Mouse (Mus musculus) adrenal gland, postnatal 36 days (tissue): ENCODE results near the gene Gm45799. TPM values are rescaled to one million over a fixed set of nuclear protein-coding genes. Genes with fewer than 3 reads are reported as not detected.

Experiments
- DNase-seq, 2 experiments: peaks; one replicate each; pipeline ENCODE4 v3.0.0; 2021; ENCODE audit warnings: mixed read lengths in 1 of 2
- total RNA-seq, 2 experiments: library from RNA; stranded (reverse); gene quantifications; 2 replicates each; pipeline ENCODE4 v1.2.3; 2021

Gm45799 gene
- total RNA-seq, 2 experiments from 2014 or later = 3.9 to 8.4 TPM

GRCm38 (mm10) chr7:105640894-105641255 is 523 bp downstream of the Gm45799 start:
- DNase-seq = peak in 1 of 2 experiments; percentile 35

- no peak for DNase-seq
These were observed 1.6 kb downstream of the Gm45799 start for GRCm38 (mm10) chr7:105641936-105642335.

- DNase-seq = peak; percentile 84 to 89
These were observed 10.5 kb downstream of the Gm45799 start, which contains the start of gene Dnhd1 for GRCm38 (mm10) chr7:105650639-105651435. Dnhd1 (plus strand) TSS chr7:105650827.

- DNase-seq = no peak
These were observed 45.3 kb downstream of the Gm45799 start for GRCm38 (mm10) chr7:105685541-105686197.

- no peak for DNase-seq
These were observed 50.5 kb downstream of the Gm45799 start for GRCm38 (mm10) chr7:105690875-105691274.

- DNase-seq = no peak
These were observed 62.8 kb downstream of the Gm45799 start for GRCm38 (mm10) chr7:105703184-105703583.

- no peak for DNase-seq
These were observed 63.5 kb downstream of the Gm45799 start for GRCm38 (mm10) chr7:105703816-105704215.

- no peak for DNase-seq
These were observed 68.4 kb downstream of the Gm45799 start for GRCm38 (mm10) chr7:105708733-105709132.

- DNase-seq = no peak
These were observed 75.0 kb downstream of the Gm45799 start for GRCm38 (mm10) chr7:105715366-105715765.

- DNase-seq = no peak
These were observed 81.6 kb downstream of the Gm45799 start for GRCm38 (mm10) chr7:105721916-105722315.

- peak; percentile 20 to 48 for DNase-seq
These were observed 86.0 kb downstream of the Gm45799 start for GRCm38 (mm10) chr7:105726144-105726979.

- no peak for DNase-seq
These were observed 86.6 kb downstream of the Gm45799 start for GRCm38 (mm10) chr7:105726980-105727325.

- DNase-seq = no peak
These were observed 88.5 kb downstream of the Gm45799 start for GRCm38 (mm10) chr7:105728701-105729428.

- DNase-seq = no peak
These were observed 93.5 kb downstream of the Gm45799 start for GRCm38 (mm10) chr7:105733836-105734235.

Other genes starting within 250 kb of the Gm45799 start
- gene Fam160a2, start 240.5 kb upstream of the Gm45799 start, total RNA-seq = 10 to 100 TPM; 25.9 to 27.1 TPM
- not detected for gene Cnga4, start 236.0 kb upstream of the Gm45799 start, total RNA-seq
- not detected for gene Cckbr, start 214.8 kb upstream of the Gm45799 start, total RNA-seq
- 10 to 100 TPM; 60.2 to 76.0 TPM for gene Cavin3, start 158.3 kb upstream of the Gm45799 start, total RNA-seq
- gene Smpd1, start 86.2 kb upstream of the Gm45799 start, total RNA-seq = 10 to 100 TPM; 47.3 to 53.0 TPM
- 10 to 100 TPM; 11.4 to 11.5 TPM for gene Apbb1, start 58.9 kb upstream of the Gm45799 start, total RNA-seq
- 1 to 10 TPM in 1 of 2 experiments, under 1 TPM in 1; 0.23 to 1.6 TPM for gene Hpx, start 40.4 kb upstream of the Gm45799 start, total RNA-seq
- gene Trim3, start 7.0 kb upstream of the Gm45799 start, total RNA-seq = 10 to 100 TPM; 24.6 to 30.9 TPM
- gene Timm10b, start 496 bp upstream of the Gm45799 start, total RNA-seq = 100 to 1,000 TPM; 101 to 139 TPM
- 10 to 100 TPM; 53.4 to 54.9 TPM for gene Arfip2, start 136 bp upstream of the Gm45799 start, total RNA-seq
- gene Dnhd1, start 10.3 kb downstream of the Gm45799 start, total RNA-seq = 1 to 10 TPM; 1.6 to 2.3 TPM
- 100 to 1,000 TPM; 145 to 159 TPM for gene Ilk, start 96.0 kb downstream of the Gm45799 start, total RNA-seq
- gene Rrp8, start 96.8 kb downstream of the Gm45799 start, total RNA-seq = 10 to 100 TPM; 17.9 to 22.5 TPM
- gene Taf10, start 103.8 kb downstream of the Gm45799 start, total RNA-seq = 100 to 1,000 TPM; 209 to 217 TPM
- gene Tpp1, start 111.7 kb downstream of the Gm45799 start, total RNA-seq = 100 to 1,000 TPM in 1 of 2 experiments, 10 to 100 TPM in 1; 99.2 to 113 TPM
- gene Dchs1, start 147.1 kb downstream of the Gm45799 start, total RNA-seq = 1 to 10 TPM; 7.5 to 8.0 TPM
- 100 to 1,000 TPM; 202 to 215 TPM for gene Mrpl17, start 170.5 kb downstream of the Gm45799 start, total RNA-seq